Mouse (Mus musculus): ENCODE measurements at regions not wholly inside any gene's neighbourhood (a gene's known extent, or its start where the extent isn't known, plus 50 kb on each side); places are given as distances from the start of the nearest gene placed in this dataset.

DNA sequence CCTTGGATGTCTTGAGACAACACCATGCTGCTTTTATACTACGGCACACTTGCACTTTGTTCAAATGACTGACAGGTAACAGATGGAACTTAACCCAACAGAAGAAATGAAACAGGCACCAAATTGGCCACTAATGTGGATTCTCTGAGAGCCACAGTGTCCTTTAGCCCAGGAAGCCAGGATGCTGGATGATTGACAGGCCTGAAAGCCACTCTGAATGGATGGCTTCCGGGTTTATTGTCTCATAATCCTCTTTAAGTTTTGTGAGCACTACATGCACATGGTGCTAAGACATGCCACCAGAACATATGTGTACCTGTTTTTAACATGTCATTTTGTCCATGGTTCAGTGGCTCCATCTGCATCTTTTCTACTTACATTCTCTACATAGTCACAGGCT, 152.7 kb downstream of the Drd1 start:
- no peak overlapping the region for H3K9ac ChIP-seq
- WGBS: 77% methylated on average over 2 of the region's 2 CpGs
- H3K36me3 ChIP-seq: no peaks in the 10 kb centered on the region
- no peaks in the 10 kb centered on the region for H3K27me3 ChIP-seq
- no peak for ATAC-seq (ENCODE audit: insufficient number of reproducible peaks, low FRiP score, low TSS enrichment, low read depth)
- no peak overlapping the region for H3K4me2 ChIP-seq (replicated peaks)
- H3K27ac ChIP-seq (replicated peaks): no peak overlapping the region
- no peak overlapping the region for H3K4me3 ChIP-seq (replicated peaks)
- H3K4me1 ChIP-seq: 0 out of 2 replicates have a peak, but pooled peaks cover 4% of the 10 kb centered on the region
- no peaks in the 10 kb centered on the region for H3K9me3 ChIP-seq (replicated peaks)

GRCm38 (mm10) chr13:53900406-53901025, 155.0 kb downstream of the Drd1 start:
- no peak overlapping the region for H3K4me2 ChIP-seq (replicated peaks)
- no peaks in the 10 kb centered on the region for H3K36me3 ChIP-seq
- no peak overlapping the region for H3K27ac ChIP-seq (replicated peaks)
- H3K9me3 ChIP-seq (replicated peaks): no peaks in the 10 kb centered on the region
- H3K27me3 ChIP-seq: no peaks in the 10 kb centered on the region
- no peak overlapping the region for H3K9ac ChIP-seq
- no peak for ATAC-seq (ENCODE audit: insufficient number of reproducible peaks, low FRiP score, low TSS enrichment, low read depth)
- WGBS: 71% methylated on average over 3 of the region's 3 CpGs
- no peak overlapping the region for H3K4me3 ChIP-seq (replicated peaks)
- 0 out of 2 replicates have a peak, but pooled peaks cover 4% of the 10 kb centered on the region for H3K4me1 ChIP-seq

DNA sequence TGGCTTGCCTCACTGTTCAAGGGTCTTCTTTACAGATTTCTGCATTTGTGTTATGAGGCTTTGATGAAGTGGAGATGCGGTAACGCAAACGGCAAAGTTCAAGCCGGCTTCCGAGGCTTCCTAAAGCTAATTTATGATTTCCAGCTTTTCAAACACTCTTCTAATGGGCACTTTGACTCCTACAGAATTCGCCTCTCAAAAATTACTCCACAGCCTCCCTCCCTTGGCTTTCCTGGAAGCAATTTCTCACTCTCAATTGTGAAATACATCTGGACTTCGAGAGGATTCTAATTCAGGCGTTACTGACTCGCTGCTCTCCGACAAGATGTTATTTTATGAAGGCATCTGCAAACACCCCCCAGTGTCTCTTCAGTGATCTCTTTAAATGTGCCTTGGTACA, 157.2 kb downstream of the Drd1 start:
- H3K4me2 ChIP-seq (replicated peaks): no peak overlapping the region
- H3K4me3 ChIP-seq (replicated peaks): no peak overlapping the region
- no peak overlapping the region for H3K9ac ChIP-seq
- no peak for ATAC-seq (ENCODE audit: insufficient number of reproducible peaks, low FRiP score, low TSS enrichment, low read depth)
- H3K36me3 ChIP-seq: no peaks in the 10 kb centered on the region
- H3K9me3 ChIP-seq (replicated peaks): no peaks in the 10 kb centered on the region
- H3K4me1 ChIP-seq: 0 out of 2 replicates have a peak, but pooled peaks cover 4% of the 10 kb centered on the region
- no peak overlapping the region for H3K27ac ChIP-seq (replicated peaks)
- no peaks in the 10 kb centered on the region for H3K27me3 ChIP-seq
- 64% methylated on average over 10 of the region's 10 CpGs for WGBS

DNA sequence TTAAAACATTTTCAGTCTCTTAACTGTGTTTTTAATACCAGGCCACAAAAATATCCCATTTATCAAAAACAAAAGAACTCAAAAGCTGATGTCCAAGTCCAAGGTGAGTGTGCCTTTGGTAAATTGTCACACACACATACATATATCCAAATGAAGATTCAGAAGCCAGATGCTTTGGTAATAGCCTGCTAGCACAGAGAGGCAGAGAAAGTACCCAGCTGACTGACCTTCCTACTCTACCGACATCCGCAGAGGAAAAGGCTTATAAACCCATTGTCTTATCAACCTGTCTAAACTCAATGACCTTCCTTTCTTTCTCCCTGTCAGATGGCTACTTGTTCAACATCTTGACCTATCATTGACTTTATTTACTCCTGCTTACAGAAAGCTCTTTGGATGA, 158.3 kb downstream of the Drd1 start:
- H3K27ac ChIP-seq (replicated peaks): no peak overlapping the region
- no peak overlapping the region for H3K4me2 ChIP-seq (replicated peaks)
- ATAC-seq (ENCODE audit: insufficient number of reproducible peaks, low FRiP score, low TSS enrichment, low read depth): no peak
- 0 out of 2 replicates have a peak, but pooled peaks cover 4% of the 10 kb centered on the region for H3K4me1 ChIP-seq
- no peak overlapping the region for H3K9ac ChIP-seq
- no peaks in the 10 kb centered on the region for H3K9me3 ChIP-seq (replicated peaks)
- WGBS: 93% methylated on average over 2 of the region's 2 CpGs
- H3K36me3 ChIP-seq: no peaks in the 10 kb centered on the region
- H3K27me3 ChIP-seq: no peaks in the 10 kb centered on the region
- H3K4me3 ChIP-seq (replicated peaks): no peak overlapping the region

DNA sequence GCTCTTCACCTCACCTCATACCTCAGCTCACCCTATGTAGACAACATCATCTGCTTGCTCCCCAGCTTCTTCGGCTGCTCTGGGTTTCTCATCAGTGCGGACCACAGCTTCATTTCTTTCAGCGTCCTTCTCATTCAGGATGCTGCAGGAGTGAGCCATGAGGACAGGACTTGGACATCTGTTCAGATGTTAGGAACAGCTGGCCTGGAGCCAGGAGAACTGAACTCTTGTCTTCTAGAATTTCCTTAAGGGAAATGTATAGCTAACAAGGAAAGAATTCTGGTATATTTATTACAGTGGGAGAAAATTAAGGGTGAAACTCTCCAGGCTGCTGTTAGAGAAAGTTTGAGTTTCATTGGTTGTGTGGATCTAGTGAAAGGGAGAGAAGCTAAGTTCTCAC, 167.1 kb downstream of the Drd1 start:
- no peaks in the 10 kb centered on the region for H3K9me3 ChIP-seq (replicated peaks)
- H3K9ac ChIP-seq: no peak overlapping the region
- no peaks in the 10 kb centered on the region for H3K4me1 ChIP-seq
- 82% methylated on average over 3 of the region's 3 CpGs for WGBS
- no peak for ATAC-seq (ENCODE audit: insufficient number of reproducible peaks, low FRiP score, low TSS enrichment, low read depth)
- H3K27me3 ChIP-seq: no peaks in the 10 kb centered on the region
- H3K4me3 ChIP-seq (replicated peaks): no peak overlapping the region
- no peak overlapping the region for H3K27ac ChIP-seq (replicated peaks)
- H3K4me2 ChIP-seq (replicated peaks): no peak overlapping the region
- no peaks in the 10 kb centered on the region for H3K36me3 ChIP-seq

DNA sequence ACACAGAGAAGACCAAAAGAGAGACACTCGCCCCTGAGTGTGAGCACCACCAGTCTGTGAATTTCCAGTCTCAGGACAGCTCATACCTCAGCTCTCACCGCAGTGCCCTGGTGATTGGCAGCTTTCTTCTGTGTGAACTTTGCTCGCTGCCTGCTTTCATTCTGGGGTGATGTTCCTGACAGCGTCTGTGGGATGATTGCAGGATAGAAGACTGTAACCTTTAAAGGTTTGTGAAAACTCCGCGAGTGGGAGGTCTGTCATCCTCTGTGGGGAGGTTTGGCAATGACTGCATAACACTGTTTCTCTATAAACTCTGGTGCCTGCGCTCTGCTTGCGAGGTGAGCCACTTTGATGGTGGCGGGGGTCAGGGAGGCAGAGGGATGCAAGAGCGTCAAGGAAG, 169.7 kb downstream of the Drd1 start:
- WGBS: 80% methylated on average over 10 of the region's 10 CpGs
- ATAC-seq (ENCODE audit: insufficient number of reproducible peaks, low FRiP score, low TSS enrichment, low read depth): no peak
- H3K27me3 ChIP-seq: no peaks in the 10 kb centered on the region
- no peak overlapping the region for H3K27ac ChIP-seq (replicated peaks)
- H3K4me3 ChIP-seq (replicated peaks): no peak overlapping the region
- H3K36me3 ChIP-seq: no peaks in the 10 kb centered on the region
- H3K9ac ChIP-seq: no peak overlapping the region
- no peaks in the 10 kb centered on the region for H3K9me3 ChIP-seq (replicated peaks)
- no peak overlapping the region for H3K4me2 ChIP-seq (replicated peaks)
- H3K4me1 ChIP-seq: no peaks in the 10 kb centered on the region

- Histone ChIP-seq H3K27ac (replicated peaks) (no peak overlapping the region), H3K4me1 (no peaks in the 10 kb centered on the region), H3K9me3 (replicated peaks) (no peaks in the 10 kb centered on the region), H3K27me3 (no peaks in the 10 kb centered on the region), H3K9ac (no peak overlapping the region), H3K36me3 (no peaks in the 10 kb centered on the region), H3K4me2 (replicated peaks) (no peak overlapping the region), H3K4me3 (replicated peaks) (no peak overlapping the region)
- no peak for ATAC-seq (ENCODE audit: insufficient number of reproducible peaks, low FRiP score, low TSS enrichment, low read depth)
- WGBS: 79% methylated on average over 6 of the region's 6 CpGs
These were observed 172.3 kb downstream of the Drd1 start for GRCm38 (mm10) chr13:53883206-53883605.

DNA sequence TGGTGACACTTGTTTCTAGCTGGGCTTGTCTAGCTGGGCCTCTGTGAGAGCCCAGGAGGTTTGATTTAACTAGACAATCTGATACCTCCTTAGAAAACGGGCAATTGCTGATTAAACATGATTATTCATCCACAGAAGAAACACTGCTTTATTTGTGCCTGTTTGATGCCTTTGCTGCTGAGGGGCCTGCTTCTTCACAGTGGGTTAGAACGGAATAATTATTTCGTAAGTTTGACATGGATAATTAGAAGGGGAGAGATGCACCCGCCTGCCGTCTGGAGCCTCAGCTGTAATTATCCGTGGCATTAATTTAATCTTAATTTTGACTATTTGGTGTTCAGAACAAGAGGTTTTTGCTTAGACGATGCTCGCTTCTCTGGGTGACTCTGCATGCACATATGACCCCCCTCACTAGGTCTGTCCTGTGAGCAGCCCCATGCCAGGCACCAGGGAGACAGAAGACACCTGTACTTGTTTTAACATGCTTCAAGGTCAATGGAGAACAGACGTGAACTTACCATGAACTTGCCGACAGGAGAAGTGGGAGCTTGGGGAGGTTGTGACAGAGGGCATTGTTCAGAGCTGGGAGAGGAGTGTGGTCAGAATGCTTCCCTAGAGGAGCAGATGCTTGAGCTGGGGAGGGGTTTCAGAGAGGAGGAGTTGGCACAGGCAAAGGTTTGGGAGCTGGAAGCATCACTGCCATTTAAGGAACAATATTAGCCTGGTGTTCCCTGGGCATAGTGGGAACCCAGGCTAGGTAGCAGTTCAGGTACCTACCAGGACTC, 174.8 kb downstream of the Drd1 start:
- Histone ChIP-seq H3K9ac (no peak overlapping the region), H3K27ac (replicated peaks) (no peak overlapping the region)
- no peak for ATAC-seq (ENCODE audit: insufficient number of reproducible peaks, low FRiP score, low TSS enrichment, low read depth)

GRCm38 (mm10) chr13:53875546-53875945, 180.0 kb downstream of the Drd1 start:
- 75% methylated on average over 4 of the region's 4 CpGs for WGBS
- ATAC-seq (ENCODE audit: insufficient number of reproducible peaks, low FRiP score, low TSS enrichment, low read depth): no peak

More for the DNA sequence above, 174.8 kb downstream of the Drd1 start:
- WGBS: 29% methylated on average over 10 of the region's 10 CpGs
- no peaks in the 10 kb centered on the region for H3K36me3 ChIP-seq
- H3K4me2 ChIP-seq (replicated peaks): no peak overlapping the region
- H3K27me3 ChIP-seq: no peaks in the 10 kb centered on the region
- no peaks in the 10 kb centered on the region for H3K4me1 ChIP-seq
- no peak overlapping the region for H3K4me3 ChIP-seq (replicated peaks)
- H3K9me3 ChIP-seq (replicated peaks): no peaks in the 10 kb centered on the region

GRCm38 (mm10) chr13:53865323-53865722, 190.2 kb downstream of the Drd1 start:
- Histone ChIP-seq H3K9ac (no peak overlapping the region), H3K9me3 (replicated peaks) (no peaks in the 10 kb centered on the region), H3K36me3 (no peaks in the 10 kb centered on the region), H3K4me3 (replicated peaks) (no peak overlapping the region), H3K4me1 (0 out of 2 replicates have a peak, but pooled peaks cover 5% of the 10 kb centered on the region), H3K27ac (replicated peaks) (no peak overlapping the region), H3K4me2 (replicated peaks) (no peak overlapping the region), H3K27me3 (no peaks in the 10 kb centered on the region)
- no peak for ATAC-seq (ENCODE audit: insufficient number of reproducible peaks, low FRiP score, low TSS enrichment, low read depth)
- WGBS: 63% methylated on average over 5 of the region's 5 CpGs

More at GRCm38 (mm10) chr13:53875546-53875945, 180.0 kb downstream of the Drd1 start:
- no peaks in the 10 kb centered on the region for H3K36me3 ChIP-seq
- H3K27ac ChIP-seq (replicated peaks): no peak overlapping the region
- H3K27me3 ChIP-seq: no peaks in the 10 kb centered on the region
- no peak overlapping the region for H3K4me2 ChIP-seq (replicated peaks)
- no peaks in the 10 kb centered on the region for H3K4me1 ChIP-seq
- no peak overlapping the region for H3K4me3 ChIP-seq (replicated peaks)
- no peaks in the 10 kb centered on the region for H3K9me3 ChIP-seq (replicated peaks)
- H3K9ac ChIP-seq: no peak overlapping the region

DNA sequence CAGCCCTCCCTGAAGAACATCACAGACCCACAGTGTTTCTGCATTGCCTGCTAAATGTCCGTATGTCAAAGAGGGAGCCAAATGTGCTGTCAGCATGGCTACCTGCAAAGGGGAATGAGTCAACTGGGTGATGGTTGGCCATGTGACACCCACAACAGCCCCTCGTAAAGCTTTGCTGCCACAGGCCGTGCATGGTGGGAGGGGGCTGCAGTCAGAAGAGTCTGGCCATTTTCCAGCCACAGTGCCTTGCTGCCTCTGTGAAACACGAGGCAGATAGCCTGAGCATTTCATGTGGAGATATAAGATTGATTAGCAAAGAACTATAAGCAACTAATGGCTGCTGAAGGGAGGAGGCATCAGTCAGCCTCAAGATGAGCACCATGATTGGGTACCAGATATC, 193.2 kb downstream of the Drd1 start:
- H3K4me2 ChIP-seq (replicated peaks): peak overlapping the region; percentile 29; the same call in 1 of the 2 replicates
- H3K4me1 ChIP-seq: 0 out of 2 replicates have a peak, but pooled peaks cover 5% of the 10 kb centered on the region
- no peaks in the 10 kb centered on the region for H3K36me3 ChIP-seq
- no peak overlapping the region for H3K9ac ChIP-seq
- no peak overlapping the region for H3K4me3 ChIP-seq (replicated peaks)
- WGBS: 19% methylated on average over 4 of the region's 4 CpGs
- H3K9me3 ChIP-seq (replicated peaks): no peaks in the 10 kb centered on the region
- H3K27ac ChIP-seq (replicated peaks): no peak overlapping the region
- no peaks in the 10 kb centered on the region for H3K27me3 ChIP-seq
- ATAC-seq (ENCODE audit: insufficient number of reproducible peaks, low FRiP score, low TSS enrichment, low read depth): no peak

Data from embryonic facial prominence, embryonic 15.5 days (tissue).